Mouse (Mus musculus) gonadal fat pad, adult 2 months (tissue): ENCODE measurements around the gene Maml1. TPM values are rescaled to one million over a fixed set of nuclear protein-coding genes. Genes with fewer than 3 reads are reported as not detected.
A peak's percentile ranks its signal among the peaks of the same experiment; 100 is the strongest.

ENCODE experiments used
- DNase-seq: peaks from one replicate; pipeline ENCODE4 v3.0.0-alpha.2; 2012; ENCODE audit warnings: low read depth
- polyA plus RNA-seq: library from polyadenylated mRNA; depleted of rRNA; stranded (reverse); fragments of >200 nt; gene quantifications from 2 replicates; pipeline ENCODE4 v1.2.3, GENCODE M21; 2012

Maml1 gene
- polyA plus RNA-seq, 1 experiment, result 12.0 TPM

- no peak for DNase-seq
Observed at GRCm38 (mm10) chr11:50238821-50239791, 53.0 kb downstream of the Maml1 start.

DNA sequence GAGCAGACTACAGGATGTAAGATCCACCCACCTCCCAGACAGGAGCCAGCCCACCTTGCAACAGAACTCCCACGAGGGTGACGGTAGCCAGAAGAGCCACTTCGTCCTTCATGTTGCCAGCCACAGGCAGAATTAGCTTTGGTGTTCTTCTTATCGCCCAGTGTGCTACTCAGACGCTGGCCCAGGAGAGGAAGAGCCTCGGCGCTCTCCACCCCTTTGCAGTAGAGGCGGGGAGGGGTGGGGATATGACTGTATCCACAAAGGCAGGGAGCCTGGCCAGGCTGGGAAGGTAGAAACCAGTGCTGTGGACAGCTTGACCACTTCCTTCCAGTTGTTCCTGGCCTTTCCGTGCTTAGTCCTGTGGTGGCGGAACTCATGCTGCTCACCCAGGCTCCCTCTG lies 53.8 kb downstream of the Maml1 start, which contains the start of gene Ltc4s:
TSS of gene Ltc4s (minus strand) at position 293 of the 400 bp plus-strand sequence.
- no peak for DNase-seq

- no peak for DNase-seq
Observed at GRCm38 (mm10) chr11:50236937-50237835, 54.9 kb downstream of the Maml1 start.

DNA sequence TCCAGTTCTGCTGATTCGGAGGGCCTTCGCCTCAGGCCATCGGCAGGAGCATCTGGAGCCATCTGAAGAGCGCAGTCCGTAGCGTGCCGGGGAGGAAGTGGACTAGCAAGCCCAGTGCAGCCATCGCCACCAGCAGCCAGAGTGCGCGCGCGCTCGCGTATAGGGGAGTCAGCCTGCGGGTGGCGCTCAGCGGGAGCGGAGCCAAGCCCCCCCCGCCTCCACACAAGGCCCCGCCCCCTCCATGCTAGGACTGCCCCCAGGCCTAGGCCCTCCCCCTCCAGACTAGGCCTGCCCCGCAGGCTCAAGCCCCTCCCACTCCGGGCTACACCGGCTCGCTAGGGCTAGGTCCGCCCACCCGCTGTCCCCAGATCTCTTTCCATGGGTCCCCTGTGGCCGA lies 55.6 kb downstream of the Maml1 start:
- DNase-seq, result no peak

DNA sequence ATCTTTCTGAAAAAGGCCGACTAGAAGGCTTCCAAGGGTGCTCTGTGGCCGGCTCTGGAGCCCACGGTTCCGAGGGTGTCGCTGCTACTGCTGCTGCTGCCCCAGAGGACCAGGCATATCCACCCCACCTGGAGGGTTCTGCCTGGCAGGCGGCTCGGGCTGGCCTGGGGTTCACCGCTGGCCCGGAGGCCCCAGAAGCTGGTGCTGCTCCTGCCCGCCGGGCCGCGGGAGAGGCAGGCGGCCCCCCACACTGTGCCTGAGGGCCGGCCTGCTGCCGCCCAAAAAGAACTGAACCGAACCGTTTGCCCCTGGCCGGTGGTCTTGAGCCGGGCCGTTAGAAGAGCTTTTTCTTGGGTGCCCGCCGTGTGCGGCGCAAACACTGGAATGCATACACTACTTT lies 57.5 kb downstream of the Maml1 start:
- no peak for DNase-seq

- DNase-seq, result no peak
Observed at GRCm38 (mm10) chr11:50233993-50234392, 58.1 kb downstream of the Maml1 start.

DNA sequence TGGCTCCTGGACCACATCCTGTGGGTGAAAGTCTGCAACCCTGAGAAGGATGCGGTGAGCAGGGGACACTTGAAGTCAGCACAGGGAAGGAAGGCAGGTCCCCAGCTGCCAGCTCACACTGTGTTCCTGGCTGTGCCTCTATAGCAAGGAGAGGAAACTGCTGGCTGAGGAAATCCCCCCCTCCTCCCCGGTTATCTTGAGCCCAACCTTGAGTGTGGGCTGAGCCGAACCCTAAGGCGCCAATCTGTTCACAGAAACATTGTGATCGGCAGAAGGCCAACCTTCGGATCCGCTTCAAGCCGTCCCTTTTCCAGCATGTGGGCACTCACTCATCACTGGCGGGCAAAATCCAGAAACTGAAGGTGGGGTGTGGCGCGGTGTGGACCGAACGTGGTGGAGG lies 59.1 kb downstream of the Maml1 start:
- DNase-seq, result no peak

DNA sequence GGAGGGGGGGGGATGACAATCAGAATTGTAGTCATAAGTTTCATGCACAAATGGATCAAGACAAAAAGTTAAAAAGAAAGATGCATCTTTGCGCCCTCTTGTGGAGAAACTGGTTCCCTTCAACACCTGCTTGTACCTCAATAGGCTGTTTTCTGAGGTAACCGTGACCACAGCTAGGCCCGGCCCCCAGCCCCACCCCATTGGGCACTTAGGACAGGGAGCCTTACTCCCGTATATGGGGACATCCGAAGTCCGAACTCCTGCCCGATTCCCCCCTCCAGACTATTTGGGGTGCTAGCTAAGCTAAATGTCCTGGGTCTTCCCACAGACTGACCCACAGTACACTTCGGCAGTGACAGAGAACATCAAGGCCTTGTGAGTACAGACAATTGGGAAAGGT lies 60.7 kb downstream of the Maml1 start:
- no peak for DNase-seq

- no peak for DNase-seq
Observed at GRCm38 (mm10) chr11:50230481-50231304, 61.4 kb downstream of the Maml1 start.

DNA sequence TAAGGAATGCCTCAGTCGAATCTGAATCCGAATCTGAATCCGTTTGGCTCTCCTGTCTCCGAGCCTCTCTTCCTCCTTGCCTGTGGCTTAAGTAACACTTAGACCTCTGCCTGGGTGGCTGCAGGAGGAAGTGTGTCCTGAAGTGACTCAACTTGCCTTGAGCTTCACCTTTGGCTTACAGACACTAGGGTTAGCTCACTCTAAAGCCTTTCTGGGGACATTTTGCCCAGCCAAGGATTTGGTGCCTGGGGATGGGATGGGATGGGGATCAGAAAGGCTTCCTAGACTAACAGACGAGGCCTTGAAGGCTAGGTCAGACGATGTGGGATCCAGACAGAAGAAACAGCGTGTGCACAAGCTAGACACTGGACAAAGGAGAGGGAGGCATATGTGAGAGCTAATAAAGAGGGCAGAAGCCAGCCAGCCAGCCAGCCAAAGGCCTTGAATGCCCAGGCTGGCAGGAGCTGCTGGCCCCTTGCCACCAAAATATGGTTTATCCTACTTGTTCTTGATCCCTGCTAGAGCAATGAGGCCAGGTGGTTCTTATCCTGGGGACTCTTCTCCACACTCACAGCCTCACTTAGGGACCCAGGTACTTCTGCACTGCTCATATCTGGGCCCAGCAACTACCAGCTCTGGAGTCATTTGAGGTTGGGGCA lies 62.7 kb downstream of the Maml1 start:
- peak; percentile 81 for DNase-seq

- DNase-seq, result no peak
Observed at GRCm38 (mm10) chr11:50228772-50229171, 63.3 kb downstream of the Maml1 start.

- no peak for DNase-seq
Observed at GRCm38 (mm10) chr11:50227736-50228135, 64.4 kb downstream of the Maml1 start.

DNA sequence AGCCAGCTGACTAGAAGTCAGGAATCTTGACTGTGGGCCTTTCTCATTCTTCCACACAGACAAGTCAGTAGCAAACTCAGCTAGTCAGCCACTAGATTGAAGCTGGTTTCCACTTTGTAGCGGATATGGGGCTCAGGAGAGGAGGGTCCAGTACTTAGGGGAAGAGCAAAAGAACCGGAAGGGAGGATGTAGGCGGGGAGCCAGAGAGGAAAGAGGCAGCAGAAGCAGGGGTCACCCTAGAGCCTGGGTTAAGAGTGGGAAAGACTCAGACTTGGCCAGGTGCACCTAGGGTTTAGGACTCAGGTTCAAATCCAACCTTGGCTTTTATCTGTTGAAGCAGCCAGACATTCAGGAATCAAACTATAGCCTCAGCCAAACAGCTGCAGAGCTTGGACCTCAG lies 64.9 kb downstream of the Maml1 start:
- DNase-seq, result no peak

GRCm38 (mm10) chr11:50226406-50226805 lies 65.7 kb downstream of the Maml1 start:
- no peak for DNase-seq

DNA sequence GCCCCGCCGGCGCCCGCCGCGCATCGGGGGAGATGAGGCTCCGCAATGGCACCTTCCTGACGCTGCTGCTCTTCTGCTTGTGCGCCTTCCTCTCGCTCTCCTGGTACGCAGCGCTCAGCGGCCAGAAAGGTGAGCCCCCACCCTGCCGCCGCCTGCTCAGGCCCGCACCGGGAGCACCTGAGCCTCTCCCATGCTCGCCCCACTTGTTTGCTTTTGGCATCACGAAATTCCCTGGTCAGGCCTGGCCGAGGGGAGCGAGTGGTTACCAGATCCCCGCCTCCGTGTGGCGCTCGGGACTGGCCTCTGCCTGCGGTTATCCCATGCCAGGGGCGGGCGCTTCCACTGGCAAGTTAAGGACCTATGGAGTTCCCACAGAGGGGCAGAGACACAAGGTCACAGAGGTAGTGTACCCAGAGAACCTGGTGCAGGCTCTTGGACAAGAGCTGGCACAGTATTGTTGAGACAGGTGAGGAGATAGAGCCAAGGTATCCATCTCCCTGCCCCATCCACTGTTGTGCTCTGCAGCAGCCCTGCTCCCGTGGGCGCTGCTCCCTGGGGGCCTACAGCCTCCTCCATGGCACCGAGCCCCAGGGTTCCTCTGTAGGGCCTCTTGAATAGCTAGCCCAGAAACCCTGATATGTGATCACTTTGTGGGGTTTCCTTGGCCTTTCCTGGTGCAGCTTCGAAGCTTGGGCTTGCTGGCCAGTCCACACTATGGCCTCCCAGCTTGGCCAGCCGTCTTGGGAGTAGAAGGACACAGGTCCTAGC lies 66.3 kb downstream of the Maml1 start:
- DNase-seq, result no peak

DNA sequence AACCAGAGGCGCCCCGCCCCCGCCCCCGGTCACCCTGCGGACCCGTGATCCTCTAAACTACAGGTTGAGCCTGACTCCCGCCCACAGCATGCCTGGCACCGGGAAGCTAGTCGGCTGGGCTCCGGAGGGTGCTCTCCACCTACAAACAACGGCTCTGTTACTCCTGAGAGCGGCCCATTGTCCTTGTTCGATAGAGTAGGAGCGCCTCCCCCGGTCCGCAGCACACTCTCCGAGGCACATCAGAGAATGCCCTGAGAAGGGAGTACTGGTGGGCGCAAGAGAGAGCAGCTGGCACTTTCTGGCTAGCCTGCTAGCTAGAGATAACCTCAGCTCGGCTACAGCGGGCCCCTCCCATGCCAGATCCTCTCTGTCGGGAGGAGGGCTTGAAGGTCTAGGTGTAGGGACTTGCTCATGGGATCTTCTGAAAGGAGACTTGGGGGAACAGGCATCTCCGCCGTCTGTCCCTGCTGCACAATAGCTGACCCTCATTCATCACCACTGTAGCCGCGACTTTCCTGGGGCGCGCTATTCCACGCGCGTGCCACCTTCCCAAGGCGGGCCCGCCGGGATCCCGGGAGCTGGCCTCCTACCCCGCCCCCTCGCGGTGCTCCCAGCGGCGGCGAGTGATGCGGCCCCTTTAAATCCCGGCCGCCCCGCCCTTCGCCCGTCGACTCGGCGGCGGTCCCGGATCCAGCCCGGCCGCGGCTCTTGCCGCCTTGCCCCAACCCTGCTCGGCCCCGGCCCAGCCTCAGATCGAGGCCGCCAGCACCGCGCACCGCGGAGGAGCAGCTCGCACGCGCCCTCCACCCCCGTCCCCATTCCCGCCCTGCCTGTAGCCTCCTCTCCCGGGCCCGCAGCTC lies 67.2 kb downstream of the Maml1 start:
- DNase-seq, result no peak

- DNase-seq, result no peak
Observed at GRCm38 (mm10) chr11:50223783-50224662, 68.1 kb downstream of the Maml1 start.

GRCm38 (mm10) chr11:50222559-50223276 lies 69.4 kb downstream of the Maml1 start:
- no peak for DNase-seq
